Mouse (Mus musculus) erythroblast, adult 5-6 weeks (primary cell): ENCODE results near the gene Ranbp10. TPM values are rescaled to one million over a fixed set of nuclear protein-coding genes. Genes with fewer than 3 reads are reported as not detected.

Experiments used
- ATAC-seq: replicated peaks from 2 replicates; pipeline ENCODE4 v1.8.0; 2016; ENCODE audit warnings: moderate number of reproducible peaks, mild to moderate bottlenecking, moderate TSS enrichment, inconsistent platforms; ENCODE audit not compliant: poor library complexity, low FRiP score, severe bottlenecking
- total RNA-seq, 2 experiments: library from RNA; stranded (forward) in 1 of 2; stranded (reverse) in 1 of 2; fragments of 150-400 nt in 1 of 2; fragments of 200-764, 138-1000 nt in 1 of 2; gene quantifications; 2 replicates each; pipeline versions ENCODE4 v1.2.3 to v1.2.4; 2015 to 2017; ENCODE audit warnings: low replicate concordance in 2 of 2

The Ranbp10 gene
- total RNA-seq (2015; ENCODE audit: low replicate concordance) (514 and 565 TPM in 2 replicates), total RNA-seq (2017; ENCODE audit: low replicate concordance) (620 and 633 TPM in 2 replicates)

DNA sequence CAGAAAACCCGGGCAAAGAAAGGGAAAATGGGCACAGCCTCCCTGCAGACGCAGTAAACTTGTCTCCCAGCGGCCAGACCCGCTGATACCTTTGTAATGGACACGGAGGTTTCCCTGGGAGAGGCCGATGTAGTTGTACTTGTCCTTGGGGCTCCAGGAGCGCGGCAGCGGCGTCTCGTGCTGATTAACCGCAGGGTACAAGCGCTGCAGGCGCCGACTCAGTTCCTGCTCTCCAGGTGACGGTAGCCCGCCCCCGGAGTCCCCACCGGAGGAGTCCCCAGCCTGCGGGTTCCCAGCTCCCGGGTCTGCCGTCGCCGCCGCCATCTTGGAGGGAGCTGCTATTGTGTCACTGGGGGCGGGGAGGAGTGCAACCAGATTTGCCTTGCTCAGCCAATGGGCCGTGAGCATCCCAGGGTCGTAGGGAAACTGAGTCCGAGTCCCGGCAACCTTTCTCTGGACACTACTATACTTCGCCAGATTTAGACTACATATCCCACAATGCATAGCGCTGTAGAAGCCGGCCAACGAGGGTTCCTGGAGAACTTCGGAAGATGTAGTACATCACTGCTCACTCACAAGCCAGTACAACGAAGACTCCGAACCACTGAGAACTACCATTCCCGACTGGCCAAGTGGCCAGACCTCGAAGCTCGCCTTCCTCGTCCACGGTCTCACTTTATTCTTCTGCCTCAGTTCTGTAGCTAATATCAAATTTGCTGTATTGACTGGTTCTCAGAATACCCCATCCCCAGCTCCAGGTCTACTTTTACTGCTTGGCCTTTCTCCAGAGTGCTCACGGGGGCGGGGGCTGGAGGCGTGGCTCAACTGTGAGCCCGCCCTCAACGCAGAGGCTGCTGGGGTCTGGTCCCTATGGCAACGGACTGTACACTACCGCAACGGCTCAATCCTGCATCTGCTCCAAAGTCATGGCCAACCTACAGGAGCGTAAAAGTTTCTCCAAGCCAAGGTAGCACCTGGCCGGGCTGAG lies at the start of gene Ranbp10, which contains the start of gene Tsnaxip1:
Ranbp10 (minus strand) TSS at position 490 of the 988 bp plus-strand sequence.
Tsnaxip1 (plus strand) TSS at position 871 of the 988 bp plus-strand sequence.
- peak; percentile 70 for ATAC-seq

DNA sequence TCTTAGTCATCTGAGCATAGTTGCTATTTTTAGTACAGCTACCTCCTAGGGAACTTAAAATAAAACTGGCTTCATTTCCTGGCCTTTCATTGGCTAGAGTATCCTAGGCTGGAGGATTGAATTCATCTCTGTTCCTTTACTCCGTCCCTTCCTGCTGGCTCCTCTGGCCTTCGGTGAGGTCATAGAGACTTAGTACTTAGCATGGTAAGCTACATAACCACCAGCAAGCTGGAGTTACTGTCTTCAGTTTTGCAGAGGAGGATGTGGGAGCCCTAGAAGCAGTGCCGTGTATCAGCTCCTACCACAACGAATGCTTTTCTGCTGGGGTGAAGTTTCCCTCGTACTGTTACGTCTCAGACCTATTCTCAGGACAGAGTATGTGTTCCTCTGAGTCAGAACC lies 47.2 kb upstream of the Ranbp10 start:
- no peak for ATAC-seq

DNA sequence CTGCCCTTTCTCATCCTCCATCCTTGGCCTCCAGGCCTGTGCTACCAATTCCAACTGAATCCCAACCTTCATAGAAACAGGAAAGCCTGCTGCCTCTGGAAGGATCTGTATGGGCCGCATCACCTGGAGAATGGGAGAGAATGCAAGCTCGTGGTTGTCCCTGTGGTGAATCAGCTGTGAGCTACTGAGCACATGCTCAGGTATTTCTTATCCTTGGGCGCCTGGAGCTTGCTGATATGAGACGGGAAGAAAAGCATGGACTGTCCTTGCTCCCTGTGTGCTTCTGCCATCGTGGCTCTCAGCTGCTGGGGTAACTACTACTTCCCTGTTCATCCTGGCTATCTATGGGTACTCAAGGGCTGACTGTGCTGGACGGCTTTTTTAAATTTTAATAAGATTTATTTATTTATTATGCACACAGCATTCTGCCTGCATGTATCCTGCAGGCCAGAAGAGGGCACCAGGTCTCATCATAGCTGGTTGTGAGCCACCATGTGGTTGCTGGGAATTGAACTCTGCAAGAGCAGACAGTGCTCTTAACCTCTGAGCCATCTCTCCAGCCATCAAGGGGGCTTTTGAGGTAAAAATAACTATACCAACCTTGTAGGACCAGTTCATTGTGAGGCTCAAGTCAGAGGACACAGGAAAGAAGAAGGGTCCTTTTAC lies 39.3 kb upstream of the Ranbp10 start:
- ATAC-seq: no peak

DNA sequence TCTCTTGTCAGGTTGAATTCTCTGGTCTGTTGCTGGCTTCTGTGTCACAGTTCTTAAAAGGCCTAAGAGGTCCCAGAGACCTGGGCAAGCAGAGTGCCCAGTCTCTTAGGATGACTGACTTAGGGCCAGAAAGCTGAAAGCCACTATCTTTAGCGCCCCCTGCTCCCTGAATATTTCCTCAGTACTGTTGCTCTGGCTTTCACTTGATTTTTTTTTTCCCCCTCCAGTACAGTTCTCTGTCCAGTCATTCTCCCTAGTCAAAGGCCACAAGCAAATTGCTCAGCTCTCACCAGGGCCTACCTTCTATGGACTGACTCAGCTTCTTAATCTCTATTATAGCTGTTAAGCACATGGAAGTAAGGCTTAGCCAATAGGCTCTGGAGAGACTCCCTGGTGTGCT lies 34.8 kb upstream of the Ranbp10 start:
- ATAC-seq: 0 out of 2 replicates have a peak, but pooled peaks have one; percentile 7

DNA sequence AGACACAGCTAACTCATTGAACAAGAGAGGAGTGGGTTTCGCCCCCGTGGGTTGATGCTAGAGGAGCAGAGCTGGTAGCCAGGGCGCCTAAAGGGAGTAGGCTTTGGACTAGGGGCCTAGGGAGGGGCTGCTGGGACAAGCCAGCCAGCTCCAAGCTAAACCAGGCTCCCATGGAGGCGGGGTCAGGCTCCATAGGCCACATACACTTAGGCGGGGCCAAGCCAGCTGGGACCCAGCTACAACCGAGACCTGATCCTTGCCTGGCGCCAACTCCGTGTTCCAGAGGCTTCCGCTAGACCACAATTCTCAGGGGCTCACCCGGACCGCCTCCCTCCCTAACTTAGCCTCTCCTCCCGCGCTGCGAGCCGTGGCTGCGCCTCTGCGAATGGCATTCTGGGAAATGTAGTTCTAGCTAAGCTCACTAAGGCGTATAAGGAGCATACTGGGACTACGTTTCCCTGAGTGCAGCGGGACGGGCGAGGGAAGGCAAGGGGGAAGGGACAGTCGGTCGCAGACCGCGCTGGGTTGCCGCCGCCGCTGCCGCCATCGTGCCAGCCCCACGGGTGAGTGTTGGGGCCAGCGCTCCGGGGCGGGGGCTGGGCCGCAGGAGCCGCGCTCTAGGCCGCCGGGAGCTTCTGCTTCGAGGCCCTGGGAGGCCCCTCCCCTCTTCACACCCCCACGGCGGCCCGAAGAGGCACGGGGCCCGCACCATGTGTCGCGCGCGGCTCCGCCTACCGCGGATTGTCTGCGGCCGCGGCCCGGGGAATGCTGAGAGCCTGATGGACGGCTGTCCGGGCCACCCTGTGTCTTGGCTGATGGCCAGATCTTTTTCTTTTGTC lies 33.2 kb upstream of the Ranbp10 start, which contains the start of gene Nutf2:
Nutf2 (plus strand) TSS at position 438 of the 839 bp plus-strand sequence.
- ATAC-seq: peak; percentile 83

DNA sequence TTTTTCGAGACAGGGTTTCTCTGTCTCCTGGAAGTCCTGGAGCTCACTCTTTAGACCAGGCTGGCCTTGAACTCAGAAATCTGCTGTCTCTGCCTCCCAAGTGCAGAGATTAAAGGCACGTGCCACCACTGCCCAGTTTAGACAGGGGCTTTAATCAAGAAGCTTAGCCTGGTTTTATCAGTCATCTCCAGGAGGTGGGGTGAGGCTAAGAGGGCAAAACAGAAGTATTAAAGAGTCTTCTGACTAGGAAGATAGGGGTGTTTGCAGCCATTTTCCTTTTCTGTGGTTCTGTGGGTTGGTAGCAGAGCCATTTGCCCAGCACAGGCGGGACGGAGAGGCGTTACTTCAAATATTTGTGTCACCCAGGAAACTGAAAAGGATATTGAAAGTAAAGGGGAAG lies 32.2 kb upstream of the Ranbp10 start:
- peak; percentile 18; the same call in 1 of the 2 replicates for ATAC-seq

DNA sequence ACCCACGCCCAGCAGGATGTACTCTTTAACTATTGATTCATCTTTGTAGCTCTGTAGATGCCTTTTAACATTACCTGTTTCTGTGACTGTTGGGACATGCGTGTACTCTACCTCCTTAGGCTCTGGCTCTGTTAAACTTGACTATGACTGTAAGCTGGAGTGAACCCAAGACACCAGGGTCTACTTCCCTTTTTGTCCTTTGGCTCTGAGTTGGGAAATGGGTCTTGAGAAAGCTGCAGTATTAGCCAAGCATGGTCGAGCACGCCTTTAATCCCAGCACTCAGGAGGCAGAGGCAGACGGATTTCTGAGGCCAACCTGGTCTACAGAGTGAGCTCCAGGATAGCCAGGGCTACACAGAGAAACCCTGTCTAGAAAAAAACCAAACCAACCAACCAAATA lies 31.3 kb upstream of the Ranbp10 start:
- no peak for ATAC-seq

DNA sequence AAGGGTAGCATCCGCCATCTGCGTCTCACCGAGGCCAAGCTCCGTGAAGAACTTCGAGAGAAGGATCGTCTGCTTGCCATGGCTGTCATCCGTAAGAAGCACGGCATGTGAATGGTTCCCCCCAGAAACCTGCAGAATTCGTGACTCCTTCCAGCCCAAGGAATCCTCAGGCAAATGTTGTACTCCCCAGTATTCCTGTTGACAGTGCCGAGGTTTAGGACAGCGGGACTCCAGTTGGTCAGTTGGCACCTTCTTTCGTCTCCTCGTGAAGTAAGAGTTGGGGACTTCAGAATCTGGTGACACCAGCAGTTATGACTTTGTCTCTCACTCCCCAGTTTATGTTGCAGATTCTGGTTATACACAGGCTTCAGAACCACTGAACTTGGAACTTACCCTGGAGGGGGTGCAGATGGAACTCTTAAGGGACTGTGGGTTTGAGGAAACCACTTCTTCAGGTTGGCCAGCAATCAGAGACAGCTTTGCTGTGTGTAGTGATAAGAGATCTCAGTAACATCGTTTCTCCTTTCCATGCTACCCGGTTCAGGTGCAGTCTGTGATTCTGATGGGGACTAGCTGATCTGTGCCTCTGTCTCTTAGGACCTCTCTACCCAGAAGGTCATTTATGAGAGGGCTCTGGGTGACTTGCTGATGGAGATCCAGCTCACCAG lies 29.2 kb upstream of the Ranbp10 start:
- ATAC-seq: no peak

DNA sequence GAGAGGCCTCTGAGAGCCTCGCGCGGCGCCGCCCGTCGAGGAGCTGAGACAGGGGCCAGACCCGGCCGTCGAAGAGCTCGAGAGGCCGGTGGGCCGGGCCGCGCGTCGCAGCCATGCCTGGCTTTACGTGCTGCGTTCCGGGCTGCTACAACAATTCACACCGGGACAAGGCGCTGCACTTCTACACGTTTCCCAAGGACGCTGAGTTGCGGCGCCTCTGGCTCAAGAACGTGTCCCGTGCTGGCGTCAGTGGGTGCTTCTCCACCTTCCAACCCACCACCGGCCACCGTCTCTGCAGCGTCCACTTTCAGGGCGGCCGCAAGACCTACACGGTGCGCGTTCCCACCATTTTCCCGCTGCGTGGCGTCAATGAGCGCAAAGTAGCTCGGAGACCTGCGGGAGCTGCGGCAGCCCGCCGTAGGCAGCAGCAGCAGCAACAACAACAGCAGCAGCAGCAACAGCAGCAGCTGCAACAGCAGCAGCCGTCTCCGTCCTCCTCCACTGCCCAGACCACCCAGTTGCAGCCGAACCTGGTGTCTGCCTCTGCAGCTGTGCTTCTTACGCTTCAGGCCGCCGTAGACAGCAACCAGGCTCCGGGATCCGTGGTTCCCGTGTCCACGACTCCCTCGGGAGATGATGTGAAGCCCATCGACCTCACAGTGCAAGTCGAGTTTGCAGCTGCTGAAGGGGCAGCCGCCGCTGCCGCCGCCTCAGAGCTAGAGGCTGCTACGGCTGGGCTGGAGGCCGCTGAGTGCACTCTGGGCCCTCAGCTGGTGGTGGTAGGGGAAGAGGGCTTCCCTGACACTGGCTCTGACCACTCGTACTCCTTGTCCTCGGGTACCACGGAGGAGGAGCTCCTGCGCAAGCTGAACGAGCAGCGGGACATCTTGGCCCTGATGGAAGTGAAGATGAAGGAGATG lies 28.4 kb upstream of the Ranbp10 start:
- ATAC-seq: peak; percentile 4; the same call in 1 of the 2 replicates

DNA sequence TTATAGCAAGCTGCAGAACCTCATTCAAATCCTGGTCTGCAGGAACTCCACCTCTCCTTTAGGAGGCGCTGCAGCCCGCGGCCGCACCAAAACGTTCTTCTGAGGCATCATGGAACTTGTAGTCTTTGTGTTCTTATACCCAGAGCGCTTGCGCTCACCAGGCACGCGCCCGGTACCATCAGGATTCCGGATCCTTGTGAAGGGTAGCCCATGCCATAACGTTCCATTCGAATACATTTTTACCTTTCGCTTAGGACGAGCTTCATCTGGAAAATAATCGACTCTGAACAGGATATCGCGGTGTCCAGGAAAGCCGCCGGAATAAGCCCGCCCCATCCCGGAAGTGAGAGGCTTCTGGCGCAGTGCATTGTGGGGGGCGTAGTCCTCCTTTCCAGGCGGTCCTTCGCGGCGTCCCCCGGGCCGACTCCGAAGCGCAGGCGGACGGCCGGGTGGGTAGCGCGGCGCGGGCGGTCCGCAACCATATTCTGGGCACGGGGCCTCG lies 27.6 kb upstream of the Ranbp10 start, which contains the start of gene Thap11:
Thap11 (plus strand) TSS at position 418 of the 502 bp plus-strand sequence.
- ATAC-seq: peak; percentile 71

DNA sequence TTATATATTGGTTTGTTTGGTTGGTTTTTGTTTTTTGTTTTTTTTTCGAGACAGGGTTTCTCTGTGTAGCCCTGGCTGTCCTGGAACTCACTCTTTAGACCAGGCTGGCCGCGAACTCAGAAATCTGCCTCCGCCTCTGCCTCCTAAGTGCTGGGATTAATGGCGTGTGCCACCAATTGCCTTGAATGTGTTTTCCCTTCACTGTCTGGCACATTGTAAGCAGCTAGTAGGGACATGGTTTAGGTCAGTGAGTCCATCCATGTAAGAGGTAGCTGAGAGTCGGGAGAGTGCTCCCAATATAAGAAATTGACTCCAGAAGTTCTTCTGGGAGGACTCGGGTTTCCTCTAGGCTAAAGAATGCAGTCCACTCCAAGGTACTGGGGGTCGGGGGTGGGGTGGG lies 27.2 kb upstream of the Ranbp10 start:
- no peak for ATAC-seq

DNA sequence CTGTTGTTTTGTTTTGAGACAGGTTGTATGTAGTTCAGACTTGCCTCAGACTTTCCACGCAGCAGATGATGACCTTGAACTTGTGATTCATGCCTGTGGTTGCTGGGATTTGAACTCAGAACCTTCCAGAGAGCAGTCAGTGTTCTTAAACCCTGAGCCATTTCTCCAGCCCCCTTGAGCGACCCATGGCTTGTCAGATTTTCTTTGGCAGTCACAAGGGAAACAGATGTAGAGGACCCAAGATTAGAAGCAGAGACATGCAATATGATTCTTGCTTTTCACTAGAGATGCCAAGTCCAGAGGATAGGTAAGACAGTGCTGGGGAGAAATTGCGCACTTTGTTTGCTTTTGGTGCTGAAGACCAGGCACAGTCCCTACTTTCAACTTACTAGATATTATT lies 26.0 kb upstream of the Ranbp10 start, which contains the start of gene Cenpt:
Cenpt (minus strand) TSS at position 101 of the 400 bp plus-strand sequence.
- no peak for ATAC-seq

DNA sequence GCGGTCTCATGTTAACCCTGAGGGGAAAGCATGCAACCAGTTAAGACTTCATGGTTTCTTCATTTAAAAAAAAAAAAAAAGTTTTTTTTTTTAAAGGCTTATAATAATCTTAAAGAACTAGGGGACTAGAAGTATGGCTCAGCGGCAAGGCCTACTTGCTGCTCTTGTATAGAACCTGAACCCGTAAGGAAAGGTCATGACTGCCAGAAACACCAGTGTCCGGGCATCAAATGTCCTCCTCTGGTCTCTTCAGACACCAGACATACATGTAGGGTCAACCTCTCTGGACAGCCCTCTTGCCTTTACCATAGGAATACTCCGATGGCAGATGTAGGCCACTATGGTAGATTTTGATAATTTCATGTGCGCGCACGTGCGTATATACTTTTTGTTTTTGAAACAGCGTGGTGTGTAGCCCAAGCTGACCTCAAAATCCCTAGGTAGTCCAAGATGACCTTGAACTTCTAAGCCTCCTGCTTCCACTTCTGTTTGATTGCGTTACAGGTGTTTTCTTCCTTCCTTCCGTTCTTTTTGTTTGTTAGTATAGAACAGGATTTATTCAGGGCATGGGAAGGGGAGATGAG lies 25.1 kb upstream of the Ranbp10 start:
- no peak for ATAC-seq

DNA sequence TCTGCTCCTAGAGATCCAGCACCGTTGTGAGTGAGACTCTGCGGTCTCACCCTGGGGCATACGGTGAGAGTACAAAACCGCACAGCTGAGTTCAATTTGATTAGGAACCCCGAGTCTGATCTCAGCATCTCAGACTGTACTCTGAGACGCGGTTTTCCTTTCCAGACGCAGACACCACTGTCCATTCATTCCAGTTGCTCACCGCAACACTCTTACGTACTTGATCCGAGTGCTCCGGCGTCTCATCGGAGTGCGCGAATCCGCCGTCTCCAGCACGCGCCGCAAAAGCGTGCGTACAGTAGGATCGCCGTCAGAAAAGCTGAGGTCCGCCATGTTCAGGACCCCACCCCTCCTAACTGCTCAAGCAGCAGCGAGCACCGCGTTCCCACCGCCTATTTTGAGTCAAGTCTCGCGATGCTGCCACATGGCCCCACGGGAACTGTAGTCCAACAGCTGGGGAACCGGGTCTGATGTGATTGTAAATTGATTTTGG lies 24.5 kb upstream of the Ranbp10 start:
- peak; percentile 80 for ATAC-seq

DNA sequence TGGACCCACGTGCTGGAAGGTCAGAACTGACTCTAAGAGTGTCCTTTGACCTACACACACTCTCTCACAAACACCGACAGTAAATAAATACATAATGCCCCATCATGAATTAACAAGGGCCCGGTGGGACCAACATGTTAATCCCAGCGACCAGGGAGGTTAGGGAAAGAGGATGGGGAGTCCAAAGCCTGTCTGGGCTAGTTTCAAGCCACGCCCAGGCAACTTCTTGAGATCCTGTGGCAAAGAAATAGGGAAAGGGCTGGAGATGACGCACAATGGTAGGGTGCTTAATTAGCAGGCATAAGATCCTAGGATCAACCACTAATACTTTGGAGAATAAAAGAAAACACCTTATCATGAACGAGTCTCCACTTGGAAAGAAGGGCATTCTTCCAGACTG lies 23.5 kb upstream of the Ranbp10 start:
- no peak for ATAC-seq

DNA sequence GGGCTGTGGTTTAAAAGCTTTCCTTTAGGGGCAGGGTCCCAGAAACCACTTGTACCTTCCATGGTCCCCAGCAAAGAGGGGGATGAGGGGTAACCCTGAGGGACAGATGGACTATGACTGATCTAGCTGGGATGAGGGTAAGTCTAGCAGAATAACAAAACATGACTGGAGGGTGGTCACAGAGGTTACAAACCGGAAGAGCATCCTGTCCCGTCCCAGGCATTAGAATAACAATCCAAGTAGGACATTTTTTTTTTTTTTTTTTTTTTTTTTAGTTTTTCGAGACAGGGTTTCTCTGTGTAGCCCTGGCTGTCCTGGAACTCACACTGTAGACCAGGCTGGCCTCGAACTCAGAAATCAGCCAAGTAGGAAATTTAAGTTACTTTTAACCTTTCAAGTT lies 22.9 kb upstream of the Ranbp10 start:
- no peak for ATAC-seq

DNA sequence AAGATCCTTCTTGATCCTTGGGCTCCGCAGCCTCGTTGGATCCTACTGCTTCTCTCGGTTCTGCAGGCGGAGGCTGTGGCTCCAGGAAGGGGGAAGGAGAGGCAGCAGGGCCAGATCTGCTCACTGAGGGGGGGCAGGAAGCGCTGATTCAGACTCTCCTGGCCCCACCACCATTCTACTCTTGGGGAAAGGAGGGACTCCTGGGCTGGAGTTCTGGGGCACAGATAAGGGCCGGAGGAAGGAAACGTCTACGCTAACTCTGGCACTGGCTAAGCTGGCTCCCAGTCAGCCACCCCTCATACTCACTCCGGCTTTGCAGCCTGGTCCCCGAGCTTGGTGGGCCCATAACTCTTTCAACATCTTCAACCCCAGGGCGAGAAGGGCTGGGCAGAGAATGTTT lies 19.5 kb upstream of the Ranbp10 start:
- ATAC-seq: no peak
